Mouse (Mus musculus): ENCODE results near the gene Vwa3a. TPM values are rescaled to one million over a fixed set of nuclear protein-coding genes. Genes with fewer than 3 reads are reported as not detected.

Gene Vwa3a
- total RNA-seq, 1 experiment, result 0.18 TPM

DNA sequence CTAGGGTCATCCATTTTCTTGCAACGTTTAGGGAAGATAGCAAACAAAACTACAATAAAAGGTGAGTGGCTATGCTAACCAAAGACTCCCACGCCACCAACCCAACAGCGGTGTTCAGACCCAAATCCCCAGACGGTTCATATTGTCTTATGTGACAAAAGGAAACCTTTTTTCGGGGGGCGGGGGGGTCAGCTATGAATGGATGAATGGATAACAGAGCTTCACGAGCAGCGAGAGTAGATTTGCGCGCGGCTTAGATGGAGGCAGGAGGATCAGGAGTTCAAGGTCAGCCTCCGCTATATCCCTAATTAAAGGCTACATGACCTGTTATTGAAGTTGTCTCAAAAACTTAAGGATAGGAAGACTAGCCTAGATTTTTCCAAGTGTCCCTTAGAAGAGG lies 97.2 kb downstream of the Vwa3a start:
- in situ Hi-C loops (cut with MboI; ENCODE audit: low sequenced_read_pairs in 2 of 2, unreplicated experiment in 2 of 2), result no loop called here
- no peak overlapping the region for H3K9ac ChIP-seq (ENCODE audit: insufficient read depth, low read depth, low read length, poor library complexity, severe bottlenecking)
- TF ChIP-seq ZC3H11A (IDR thresholded peaks at IDR 0.05; ENCODE audit: borderline replicate concordance, low read depth, low read length), result no peak
- no peaks in the 10 kb centered on the region for H3K36me3 ChIP-seq (ENCODE audit: control insufficient read depth, insufficient read depth, low read length, poor library complexity, severe bottlenecking)
- no peaks in the 10 kb centered on the region for H3K9me3 ChIP-seq (ENCODE audit: control insufficient read depth, insufficient read depth, low read depth, low read length)
- H3K27ac ChIP-seq (ENCODE audit: insufficient read depth, low read depth, low read length, poor library complexity, severe bottlenecking), result no peak overlapping the region
- DNase-seq (ENCODE audit: low read depth, low spot score), result no peak
- peaks cover 0 to under 1% of the 10 kb centered on the region in 2 experiments; a peak in 1 of 4 replicates for H3K4me1 ChIP-seq (ENCODE audit: control insufficient read depth in 2 of 2, insufficient read depth in 2 of 2, low read length in 2 of 2, poor library complexity in 1 of 2)
- no peak overlapping the region for H3K4me3 ChIP-seq (ENCODE audit: insufficient read depth in 1 of 2, low read depth in 1 of 2, low read length in 2 of 2, poor library complexity in 1 of 2, severe bottlenecking in 1 of 2)

DNA sequence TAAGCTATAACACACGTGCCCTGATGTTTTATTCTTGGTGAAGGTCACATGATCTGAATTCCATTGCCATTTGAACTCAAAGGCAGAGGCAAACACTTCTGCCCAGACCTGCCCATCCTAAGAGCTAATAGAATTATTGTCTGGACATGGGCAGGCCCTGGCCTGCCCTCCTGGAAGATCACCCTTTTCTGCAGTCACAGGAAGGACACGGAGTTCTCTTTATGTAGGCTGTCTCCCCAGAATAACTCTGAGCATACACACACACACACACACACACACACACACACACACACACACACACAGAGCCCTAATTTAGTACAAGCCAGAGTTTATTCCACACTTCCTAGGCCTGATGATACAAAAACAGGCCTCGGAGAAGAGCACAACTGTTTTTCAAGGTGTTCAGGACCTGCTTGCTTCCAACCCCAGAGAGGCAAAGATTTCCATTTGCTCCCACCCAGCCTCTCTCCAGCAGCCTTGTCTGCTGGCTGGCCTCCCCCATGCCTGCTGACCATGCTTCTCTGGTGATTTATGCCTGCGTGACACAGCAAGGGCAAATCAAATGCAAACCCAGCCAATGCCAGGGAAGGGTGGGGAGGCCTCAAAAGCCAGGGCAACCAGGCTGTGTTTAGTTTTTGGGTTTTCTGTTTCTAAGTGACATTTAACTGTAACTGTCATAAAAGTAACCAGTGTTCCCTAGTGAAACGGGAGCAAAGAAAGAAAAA lies 99.5 kb downstream of the Vwa3a start:
- DNase-seq (ENCODE audit: low read depth, low spot score), result no peak
- Histone ChIP-seq H3K9me3 (ENCODE audit: control insufficient read depth, insufficient read depth, low read depth, low read length) (no peaks in the 10 kb centered on the region), H3K4me1 (ENCODE audit: control insufficient read depth in 2 of 2, insufficient read depth in 2 of 2, low read length in 2 of 2, poor library complexity in 1 of 2) (no peaks in the 10 kb centered on the region), H3K9ac (ENCODE audit: insufficient read depth, low read depth, low read length, poor library complexity, severe bottlenecking) (no peak overlapping the region), H3K36me3 (ENCODE audit: control insufficient read depth, insufficient read depth, low read length, poor library complexity, severe bottlenecking) (no peaks in the 10 kb centered on the region), H3K27ac (ENCODE audit: insufficient read depth, low read depth, low read length, poor library complexity, severe bottlenecking) (no peak overlapping the region), H3K4me3 (ENCODE audit: insufficient read depth in 1 of 2, low read depth in 1 of 2, low read length in 2 of 2, poor library complexity in 1 of 2, severe bottlenecking in 1 of 2) (no peak overlapping the region)
- TF ChIP-seq MAFK (IDR thresholded peaks at IDR 0.05; ENCODE audit: insufficient read depth, low read depth, low read length), result no peak
- TF ChIP-seq ZNF384 (IDR thresholded peaks at IDR 0.05; ENCODE audit: low read depth, low read length), result no peak
- no peak for TF ChIP-seq ZC3H11A (IDR thresholded peaks at IDR 0.05; ENCODE audit: borderline replicate concordance, low read depth, low read length)
- TF ChIP-seq CHD2 (IDR thresholded peaks at IDR 0.05; ENCODE audit: low read depth, low read length), result no peak
- TF ChIP-seq HCFC1 (IDR thresholded peaks at IDR 0.05; ENCODE audit: borderline replicate concordance, insufficient read depth, low read length), result no peak
- in situ Hi-C loops (cut with MboI; ENCODE audit: low sequenced_read_pairs in 2 of 2, unreplicated experiment in 2 of 2), result no loop called here

- H3K27ac ChIP-seq (ENCODE audit: insufficient read depth, low read depth, low read length, poor library complexity, severe bottlenecking), result no peak overlapping the region
Observed at GRCm38 (mm10) chr7:120839786-120840185, 100.7 kb downstream of the Vwa3a start.

GRCm38 (mm10) chr7:120842345-120843036 lies 103.4 kb downstream of the Vwa3a start, which contains the start of gene Eef2k:
Eef2k (plus strand) TSS chr7:120842831.
- in situ Hi-C loops (cut with MboI; ENCODE audit: low sequenced_read_pairs in 2 of 2, unreplicated experiment in 2 of 2), result loop anchor here (5.0 to 10.0 kb wide), 2 partner anchors 70 to 72 kb away; partner anchors contain the start of gene Polr3e (in 1 of the 2)
- no peak for TF ChIP-seq CHD2 (IDR thresholded peaks at IDR 0.05; ENCODE audit: low read depth, low read length)
- TF ChIP-seq ZNF384 (IDR thresholded peaks at IDR 0.05; ENCODE audit: low read depth, low read length), result peak; percentile 70

More at GRCm38 (mm10) chr7:120839786-120840185, 100.7 kb downstream of the Vwa3a start:
- H3K9ac ChIP-seq (ENCODE audit: insufficient read depth, low read depth, low read length, poor library complexity, severe bottlenecking), result no peak overlapping the region
- no peaks in the 10 kb centered on the region for H3K9me3 ChIP-seq (ENCODE audit: control insufficient read depth, insufficient read depth, low read depth, low read length)
- no peak overlapping the region for H3K4me3 ChIP-seq (ENCODE audit: insufficient read depth in 1 of 2, low read depth in 1 of 2, low read length in 2 of 2, poor library complexity in 1 of 2, severe bottlenecking in 1 of 2)
- in situ Hi-C loops (cut with MboI; ENCODE audit: low sequenced_read_pairs in 2 of 2, unreplicated experiment in 2 of 2), result loop anchor here (5.0 to 10.0 kb wide), 2 partner anchors 73 to 75 kb away; partner anchors contain the start of gene Polr3e (in 1 of the 2)
- H3K4me1 ChIP-seq (ENCODE audit: control insufficient read depth in 2 of 2, insufficient read depth in 2 of 2, low read length in 2 of 2, poor library complexity in 1 of 2), result peaks cover 2 to 4% of the 10 kb centered on the region in 2 experiments; a peak in 2 of 4 replicates
- TF ChIP-seq HCFC1 (IDR thresholded peaks at IDR 0.05; ENCODE audit: borderline replicate concordance, insufficient read depth, low read length), result no peak
- no peak for DNase-seq (ENCODE audit: low read depth, low spot score)
- H3K36me3 ChIP-seq (ENCODE audit: control insufficient read depth, insufficient read depth, low read length, poor library complexity, severe bottlenecking), result no peaks in the 10 kb centered on the region

More at GRCm38 (mm10) chr7:120842345-120843036, 103.4 kb downstream of the Vwa3a start, which contains the start of gene Eef2k:
- H3K9ac ChIP-seq (ENCODE audit: insufficient read depth, low read depth, low read length, poor library complexity, severe bottlenecking), result peak within 1 kb of the TSS; percentile 66
- H3K9me3 ChIP-seq (ENCODE audit: control insufficient read depth, insufficient read depth, low read depth, low read length), result no peaks in the 10 kb centered on the region
- no peak within 1 kb of the TSS for H3K27ac ChIP-seq (ENCODE audit: insufficient read depth, low read depth, low read length, poor library complexity, severe bottlenecking)
- H3K36me3 ChIP-seq (ENCODE audit: control insufficient read depth, insufficient read depth, low read length, poor library complexity, severe bottlenecking), result no peaks in the 10 kb centered on the region
- H3K4me3 ChIP-seq (ENCODE audit: insufficient read depth in 1 of 2, low read depth in 1 of 2, low read length in 2 of 2, poor library complexity in 1 of 2, severe bottlenecking in 1 of 2), result peak within 1 kb of the TSS; percentile 74 to 79
- peaks cover 6 to 8% of the 10 kb centered on the region in 2 experiments; a peak in 3 of 4 replicates for H3K4me1 ChIP-seq (ENCODE audit: control insufficient read depth in 2 of 2, insufficient read depth in 2 of 2, low read length in 2 of 2, poor library complexity in 1 of 2)
- peak; percentile 68 for DNase-seq (ENCODE audit: low read depth, low spot score)

Data from ES-E14 (cell line).